Mouse (Mus musculus) C2C12 (cell line): ENCODE data around the gene Rdh16f1.

Source experiments
- CEBPB ChIP-seq: IDR thresholded peaks from one replicate; pipeline ENCODE4 v1.6.1; 2011; ENCODE audit warnings: low read depth, mild to moderate bottlenecking, control low read depth, moderate library complexity
- CTCF ChIP-seq: IDR thresholded peaks from one replicate; pipeline ENCODE4 v1.5.1; 2011; ENCODE audit not compliant: control insufficient read depth, insufficient read depth, insufficient read length
- USF1 ChIP-seq: IDR thresholded peaks from one replicate; pipeline ENCODE4 v1.6.1; 2011; ENCODE audit warnings: low read depth, mild to moderate bottlenecking, control low read depth, moderate library complexity

GRCm38 (mm10) chr10:127747254-127747653 lies 12.3 kb upstream of the Rdh16f1 start:
- TF ChIP-seq CTCF (no peak), USF1 (no peak), CEBPB (no peak)
